Mouse (Mus musculus) bone marrow, adult 2 months (tissue): ENCODE results near the gene Camsap1.

ENCODE experiments used
- CTCF ChIP-seq: fragments of 200-500 bp; IDR thresholded peaks from 2 replicates; pipeline ENCODE4 v1.5.1; 2011; ENCODE audit warnings: low read length, control low read depth; ENCODE audit not compliant: control insufficient read depth, insufficient read depth
- POLR2A ChIP-seq: fragments of 200-500 bp; IDR thresholded peaks from 2 replicates; pipeline ENCODE4 v1.6.1; 2011; ENCODE audit warnings: low read depth, mild to moderate bottlenecking, control low read depth, low read length, borderline replicate concordance; ENCODE audit not compliant: control insufficient read depth

DNA sequence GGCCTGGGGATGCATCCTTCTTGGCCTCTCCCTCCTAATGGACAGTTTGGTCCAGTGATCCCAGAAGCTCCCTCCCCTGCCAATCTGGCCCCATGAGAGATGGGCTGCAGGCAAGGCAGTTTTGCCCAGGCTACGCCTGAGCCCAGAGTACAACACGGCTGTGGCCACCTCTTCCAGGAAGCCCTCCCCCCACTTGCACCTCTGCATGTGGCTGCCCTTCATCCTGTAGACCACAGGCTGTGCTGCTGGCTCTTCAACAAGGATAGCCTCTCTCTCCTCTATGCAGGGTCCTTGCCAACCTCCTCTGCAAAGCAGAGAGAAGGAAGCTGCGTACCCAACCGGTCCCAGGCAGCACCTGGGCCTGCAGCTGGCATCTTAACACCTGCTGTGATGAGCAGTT is 104.0 kb downstream of the Camsap1 start:
- TF ChIP-seq POLR2A (no peak), CTCF (no peak)
